In genomic region chr11:94473707-94474543, GRCm38 (mm10) we compare ENCODE assay signal across 8 mouse cellular contexts. TPM values are rescaled to one million over a fixed set of nuclear protein-coding genes. Genes with fewer than 3 reads are reported as not detected.
DNase-seq lines count a peak whose midpoint lies in the region; ATAC-seq and TF ChIP-seq lines count a peak whose summit lies in the region.

TSS of gene Cacna1g (minus strand) at chr11:94474198.

- H3K9ac ChIP-seq in kidney, embryonic 14.5 days (ENCODE audit: low read depth, low read length): peak within 1 kb of the TSS; percentile 75
- H3K9ac ChIP-seq in limb, embryonic 14.5 days (ENCODE audit: low read depth, low read length, severe bottlenecking): peak within 1 kb of the TSS; percentile 95
- H3K9ac ChIP-seq in midbrain, embryonic 16.5 days (ENCODE audit: low read depth, low read length): peak within 1 kb of the TSS; percentile 96

- H3K4me2 ChIP-seq in kidney, embryonic 14.5 days (replicated peaks; ENCODE audit: low read depth, low read length): peak within 1 kb of the TSS; percentile 97
- H3K4me2 ChIP-seq in limb, embryonic 14.5 days (replicated peaks; ENCODE audit: low read depth, low read length, severe bottlenecking): peak within 1 kb of the TSS; percentile 64
- peak within 1 kb of the TSS; percentile 82 for H3K4me2 ChIP-seq in midbrain, embryonic 16.5 days (ENCODE audit: low read length)

- no peaks in the 10 kb centered on the region for H3K36me3 ChIP-seq in erythroblast, embryonic 14.5 days (ENCODE audit: control insufficient read depth)
- no peaks in the 10 kb centered on the region for H3K36me3 ChIP-seq in heart, embryonic 10.5 days
- H3K36me3 ChIP-seq in kidney, embryonic 14.5 days (ENCODE audit: control insufficient read depth, insufficient read depth, low read length): no peaks in the 10 kb centered on the region
- H3K36me3 ChIP-seq in limb, embryonic 14.5 days (ENCODE audit: control insufficient read depth, insufficient read depth, low read length): no peaks in the 10 kb centered on the region
- no peaks in the 10 kb centered on the region for H3K36me3 ChIP-seq in midbrain, embryonic 16.5 days (ENCODE audit: control insufficient read depth, insufficient read depth, low read length)

- under 1% methylated on average over 62 of the region's 71 CpGs for WGBS in heart, embryonic 10.5 days
- WGBS in kidney, embryonic 14.5 days: under 1% methylated on average over 49 of the region's 71 CpGs
- under 1% methylated on average over 22 of the region's 71 CpGs for WGBS in limb, embryonic 14.5 days
- under 1% methylated on average over 25 of the region's 71 CpGs for WGBS in midbrain, embryonic 16.5 days

- peak within 1 kb of the TSS; percentile 22 for H3K4me3 ChIP-seq in erythroblast, embryonic 14.5 days (replicated peaks)
- peak within 1 kb of the TSS; percentile 71 for H3K4me3 ChIP-seq in heart, embryonic 10.5 days
- H3K4me3 ChIP-seq in kidney, embryonic 14.5 days (ENCODE audit: low read length): peak within 1 kb of the TSS; percentile 73
- peak within 1 kb of the TSS; percentile 96 for H3K4me3 ChIP-seq in limb, embryonic 14.5 days (replicated peaks; ENCODE audit: low read length)
- H3K4me3 ChIP-seq in midbrain, embryonic 16.5 days (ENCODE audit: low read depth, low read length): peak within 1 kb of the TSS; percentile 77

- TF ChIP-seq POLR2A in limb, embryonic 14.5 days (IDR thresholded peaks at IDR 0.05; ENCODE audit: borderline replicate concordance, extremely low read depth, insufficient read depth, insufficient read length): 0 out of 2 replicates have a peak, but pooled peaks have one; percentile 65

- H3K9me3 ChIP-seq in erythroblast, embryonic 14.5 days (ENCODE audit: control insufficient read depth, low read length): peaks cover 5% of the 10 kb centered on the region; the same call in 1 of the 2 replicates
- H3K9me3 ChIP-seq in heart, embryonic 10.5 days: no peaks in the 10 kb centered on the region
- no peaks in the 10 kb centered on the region for H3K9me3 ChIP-seq in kidney, embryonic 14.5 days (ENCODE audit: control insufficient read depth, low read length)
- no peaks in the 10 kb centered on the region for H3K9me3 ChIP-seq in limb, embryonic 14.5 days (ENCODE audit: control insufficient read depth, low read length)
- H3K9me3 ChIP-seq in midbrain, embryonic 16.5 days (replicated peaks; ENCODE audit: control insufficient read depth, low read length, poor library complexity, severe bottlenecking): no peaks in the 10 kb centered on the region

- ATAC-seq in kidney, embryonic 14.5 days (ENCODE audit: low FRiP score, low TSS enrichment): peak; percentile 92
- ATAC-seq in limb, embryonic 14.5 days (ENCODE audit: low FRiP score, low read depth): peak; percentile 95
- ATAC-seq in midbrain, embryonic 16.5 days: peak; percentile 89

- peaks cover 8% of the 10 kb centered on the region for H3K4me1 ChIP-seq in erythroblast, embryonic 14.5 days (ENCODE audit: control insufficient read depth)
- peaks cover 56% of the 10 kb centered on the region for H3K4me1 ChIP-seq in heart, embryonic 10.5 days
- peaks cover 53% of the 10 kb centered on the region for H3K4me1 ChIP-seq in kidney, embryonic 14.5 days (ENCODE audit: control insufficient read depth, insufficient read depth, low read length)
- peaks cover 32% of the 10 kb centered on the region for H3K4me1 ChIP-seq in limb, embryonic 14.5 days (ENCODE audit: control insufficient read depth, insufficient read depth, low read length)
- H3K4me1 ChIP-seq in midbrain, embryonic 16.5 days (ENCODE audit: control insufficient read depth, insufficient read depth, low read length): peaks cover 39% of the 10 kb centered on the region

- DNase-seq in CD4-positive, CD25-positive, alpha-beta regulatory T cell, adult 2 months (ENCODE audit: low read depth, low spot score): peak; percentile 77
- peak; percentile 75 for DNase-seq in brain, embryonic 18.5 days (ENCODE audit: low read depth, low spot score)
- peak; percentile 88 for DNase-seq in heart, embryonic 10.5 days (ENCODE audit: low spot score)
- DNase-seq in limb, embryonic 14.5 days (ENCODE audit: low spot score): peak; percentile 96
- peak; percentile 60 for DNase-seq in spleen, postnatal 36 days (ENCODE audit: low spot score in 2 of 2)

- H3K27ac ChIP-seq in heart, embryonic 10.5 days: peak within 1 kb of the TSS; percentile 69
- peak within 1 kb of the TSS; percentile 44 for H3K27ac ChIP-seq in kidney, embryonic 14.5 days (ENCODE audit: low read depth, low read length)
- H3K27ac ChIP-seq in limb, embryonic 14.5 days (replicated peaks; ENCODE audit: low read depth, low read length): peak within 1 kb of the TSS; percentile 96
- H3K27ac ChIP-seq in midbrain, embryonic 16.5 days (ENCODE audit: low read length): peak within 1 kb of the TSS; percentile 84

- H3K27me3 ChIP-seq in erythroblast, embryonic 14.5 days (ENCODE audit: control insufficient read depth): peaks cover 95% of the 10 kb centered on the region
- H3K27me3 ChIP-seq in heart, embryonic 10.5 days (ENCODE audit: insufficient read depth, poor library complexity, severe bottlenecking): peaks cover 93% of the 10 kb centered on the region
- peaks cover 30% of the 10 kb centered on the region for H3K27me3 ChIP-seq in kidney, embryonic 14.5 days (ENCODE audit: control insufficient read depth, insufficient read depth, low read length)
- H3K27me3 ChIP-seq in limb, embryonic 14.5 days (ENCODE audit: control insufficient read depth, insufficient read depth, low read length): no peaks in the 10 kb centered on the region
- H3K27me3 ChIP-seq in midbrain, embryonic 16.5 days (ENCODE audit: control insufficient read depth, insufficient read depth, low read depth, low read length): no peaks in the 10 kb centered on the region

RNA-seq across cellular contexts. Expression of gene Cacna1g, which starts in this region (rescaled TPM):
- 10.3 and 14.4 TPM in 2 replicates for polyA plus RNA-seq in erythroblast, embryonic 14.5 days (2012)
- polyA plus RNA-seq in heart, embryonic 10.5 days (2016; fragmentation: Nextera tagmentation; extraction: Ambion mirVana): 1.5 and 2.4 TPM in 2 replicates
- polyA plus RNA-seq in kidney, embryonic 14.5 days (2014; fragmentation: Nextera tagmentation; extraction: Ambion mirVana): 8.7 and 14.1 TPM in 2 replicates
- 449 and 693 TPM in 2 replicates for polyA plus RNA-seq in limb, embryonic 14.5 days (2012; rRNA removed)
- polyA plus RNA-seq in limb, embryonic 14.5 days (2014; fragmentation: Nextera tagmentation; extraction: Ambion mirVana): 49.0 and 59.3 TPM in 2 replicates
- polyA plus RNA-seq in midbrain, embryonic 16.5 days (2015; fragmentation: Nextera tagmentation; extraction: Ambion mirVana): 18.4 and 21.2 TPM in 2 replicates

Comparison
In these comparisons a context has a peak if more than half of its experiments do, and no peak if none do; other contexts are left out.
1. Peak in every context shown above with its lines: DNase-seq, ATAC-seq, H3K4me3 ChIP-seq and H3K27ac ChIP-seq.
2. H3K4me3 ChIP-seq: peak in every context shown above with its lines; median percentile 96 in limb, embryonic 14.5 days; 77 in midbrain, embryonic 16.5 days; 73 in kidney, embryonic 14.5 days; 71 in heart, embryonic 10.5 days; 22 in erythroblast, embryonic 14.5 days.
3. H3K27ac ChIP-seq: peak in every context shown above with its lines; median percentile 96 in limb, embryonic 14.5 days; 84 in midbrain, embryonic 16.5 days; 69 in heart, embryonic 10.5 days; 44 in kidney, embryonic 14.5 days.